Mouse (Mus musculus): ENCODE results near the gene Zcchc24. TPM values are rescaled to one million over a fixed set of nuclear protein-coding genes. Genes with fewer than 3 reads are reported as not detected.

The Zcchc24 gene
- polyA plus RNA-seq, 1 experiment from 2014 or later = 38.0 TPM

GRCm38 (mm10) chr14:25665314-25665970, 103.4 kb downstream of the Zcchc24 start:
- Histone ChIP-seq H3K27ac (no peak overlapping the region), H3K4me3 (ENCODE audit: inconsistent target) (no peak overlapping the region), H3K36me3 (ENCODE audit: inconsistent target) (peaks cover 54% of the 10 kb centered on the region), H3K79me2 (ENCODE audit: inconsistent target) (no peaks in the 10 kb centered on the region)
- WGBS (ENCODE audit: missing documents) = 94% methylated on average over 19 of the region's 19 CpGs

DNA sequence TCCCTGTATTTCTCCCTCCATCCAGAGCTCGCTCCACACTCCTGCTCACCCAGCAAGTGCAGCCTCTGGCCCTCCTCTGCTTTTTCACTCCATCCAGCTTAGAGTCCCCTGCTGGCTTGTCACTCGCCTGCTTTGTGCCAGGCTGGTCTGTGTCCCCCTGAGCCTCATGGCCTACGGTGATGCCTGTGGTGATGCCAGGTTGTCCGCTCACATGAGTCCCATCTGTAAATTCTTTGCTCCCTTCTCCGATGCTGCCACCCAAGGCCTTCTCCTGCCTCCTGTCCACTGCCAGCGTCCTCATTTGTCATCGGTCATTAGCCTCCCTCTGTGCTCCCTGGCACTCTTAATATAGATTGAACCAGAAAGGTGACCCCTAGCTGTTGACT, 104.5 kb downstream of the Zcchc24 start:
- Histone ChIP-seq H3K79me2 (ENCODE audit: inconsistent target) (no peaks in the 10 kb centered on the region), H3K36me3 (ENCODE audit: inconsistent target) (peaks cover 54% of the 10 kb centered on the region)

GRCm38 (mm10) chr14:25663649-25664309, 105.1 kb downstream of the Zcchc24 start:
- no peaks in the 10 kb centered on the region for H3K79me2 ChIP-seq (ENCODE audit: inconsistent target)
- H3K4me3 ChIP-seq (ENCODE audit: inconsistent target) = no peak overlapping the region
- H3K27ac ChIP-seq = no peak overlapping the region
- 92% methylated on average over 6 of the region's 7 CpGs for WGBS (ENCODE audit: missing documents)
- peaks cover 60% of the 10 kb centered on the region for H3K36me3 ChIP-seq (ENCODE audit: inconsistent target)

More for the DNA sequence above, 104.5 kb downstream of the Zcchc24 start:
- 95% methylated on average over 7 of the region's 7 CpGs for WGBS (ENCODE audit: missing documents)
- no peak overlapping the region for H3K4me3 ChIP-seq (ENCODE audit: inconsistent target)
- no peak overlapping the region for H3K27ac ChIP-seq

Other genes with a start within 250 kb of the Zcchc24 start
- 8.2 to 17.3 TPM (median 9.7 TPM) in 3 replicates for gene Ppif, start 74.9 kb downstream of the Zcchc24 start, polyA plus RNA-seq (2018)
- gene Anxa11, start 73.1 kb upstream of the Zcchc24 start, polyA plus RNA-seq (2018) = 50.5 to 77.1 TPM (median 76.9 TPM) in 3 replicates
- gene Plac9a, start 134.1 kb upstream of the Zcchc24 start, polyA plus RNA-seq (2018) = not detected in 3 replicates
- 0.54 to 1.7 TPM (median 0.72 TPM) in 3 replicates for gene Tmem254a, start 158.6 kb upstream of the Zcchc24 start, polyA plus RNA-seq (2018)
- not detected in 3 replicates for gene Cphx1, start 169.3 kb upstream of the Zcchc24 start, polyA plus RNA-seq (2018)
- not detected in 3 replicates for gene Duxbl1, start 209.5 kb upstream of the Zcchc24 start, polyA plus RNA-seq (2018)

Measured in macrophage (primary cell).